Mouse (Mus musculus) stomach, embryonic 15.5 days (tissue): ENCODE data around the gene Znhit3. TPM values are rescaled to one million over a fixed set of nuclear protein-coding genes. Genes with fewer than 3 reads are reported as not detected.
"Not testable (repeated sequence)": the region's sequence is repeated elsewhere in the genome, so short reads cannot be mapped to it uniquely, and the experiment has no call there.

Source experiments
- ATAC-seq: fragments of 200-750 bp; cut with Nextera tagmentation; 2 replicates; pipeline ENCODE4 v1.8.0; 2017; ENCODE audit warnings: low read depth, moderate number of reproducible peaks, moderate TSS enrichment; ENCODE audit not compliant: insufficient read depth, low FRiP score
- H3K27ac ChIP-seq: fragments of 300-500 bp; sonication (generic); 2 replicates; pipeline ENCODE4 v1.5.1; 2015; ENCODE audit warnings: mild to moderate bottlenecking, inconsistent platforms
- H3K27me3 ChIP-seq: fragments of 300-500 bp; sonication (generic); replicated peaks from 2 replicates; pipeline ENCODE4 v1.6.1; 2015; ENCODE audit warnings: inconsistent platforms
- H3K36me3 ChIP-seq: fragments of 300-500 bp; sonication (generic); 2 replicates; pipeline ENCODE4 v1.6.1; 2015; ENCODE audit warnings: inconsistent platforms
- H3K4me1 ChIP-seq: fragments of 300-500 bp; sonication (generic); 2 replicates; pipeline ENCODE4 v1.6.1; 2015; ENCODE audit warnings: inconsistent platforms
- H3K4me2 ChIP-seq: fragments of 300-500 bp; sonication (generic); 2 replicates; pipeline ENCODE4 v1.6.1; 2015; ENCODE audit warnings: mild to moderate bottlenecking, inconsistent platforms
- H3K4me3 ChIP-seq: fragments of 300-500 bp; sonication (generic); replicated peaks from 2 replicates; pipeline ENCODE4 v1.5.1; 2015; ENCODE audit warnings: inconsistent platforms
- H3K9ac ChIP-seq: fragments of 300-500 bp; sonication (generic); 2 replicates; pipeline ENCODE4 v1.6.1; 2015; ENCODE audit warnings: inconsistent platforms
- H3K9me3 ChIP-seq: fragments of 300-500 bp; sonication (generic); 2 replicates; pipeline ENCODE4 v1.6.1; 2016; ENCODE audit warnings: inconsistent platforms
- WGBS: fragments of 180-500 bp; shearing (Covaris S2); methylation state at CpG from one replicate; pipeline ENCODE4 v1.1.7; 2015; 5-methylcytosine and 5-hydroxymethylcytosine counted together
- polyA plus RNA-seq: library from polyadenylated mRNA; unstranded; fragments of >200 nt; fragmentation: Nextera tagmentation; extraction: Ambion mirVana; gene quantifications from 2 replicates; pipeline ENCODE4 v1.2.1, GENCODE M21; 2015

Gene Znhit3
- polyA plus RNA-seq, 1 experiment from 2014 or later: 52.9 TPM

DNA sequence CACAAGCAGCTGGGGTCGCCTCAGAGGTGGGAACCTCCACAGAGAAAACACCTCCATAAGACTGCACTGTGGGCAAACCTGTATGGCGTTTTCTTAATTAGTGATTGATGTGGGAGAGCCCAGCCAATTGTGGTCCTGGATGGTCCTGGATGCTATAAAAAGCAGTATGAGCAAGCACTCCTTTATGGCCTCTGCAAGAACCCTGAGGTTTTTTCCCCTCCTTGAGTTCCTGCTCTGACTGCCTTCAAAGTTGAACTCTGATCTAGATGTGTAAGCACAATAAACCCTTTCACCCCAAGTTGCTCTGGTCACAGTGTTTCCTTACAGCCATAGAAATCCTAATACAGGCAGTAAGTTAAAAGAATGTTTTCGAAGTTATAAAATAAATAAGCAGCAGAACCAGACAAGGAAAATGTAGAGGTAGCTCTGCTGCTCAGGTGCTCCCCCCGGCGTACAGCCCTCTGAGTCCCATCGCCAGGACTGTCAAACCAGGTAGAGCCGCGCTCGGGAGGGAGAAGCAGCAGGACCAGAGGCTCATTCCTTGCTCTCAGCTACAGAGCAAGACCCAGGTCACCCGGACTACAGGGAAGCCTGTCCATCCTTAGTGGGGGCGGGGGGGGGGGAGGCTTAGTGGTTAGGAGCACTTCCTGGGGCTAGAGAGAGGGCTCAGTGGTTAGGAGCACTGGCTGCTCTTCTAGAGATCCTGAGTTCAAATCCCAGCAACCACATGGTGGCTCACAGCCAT is 29.2 kb downstream of the Znhit3 start:
- H3K27ac ChIP-seq: no peak overlapping the region

DNA sequence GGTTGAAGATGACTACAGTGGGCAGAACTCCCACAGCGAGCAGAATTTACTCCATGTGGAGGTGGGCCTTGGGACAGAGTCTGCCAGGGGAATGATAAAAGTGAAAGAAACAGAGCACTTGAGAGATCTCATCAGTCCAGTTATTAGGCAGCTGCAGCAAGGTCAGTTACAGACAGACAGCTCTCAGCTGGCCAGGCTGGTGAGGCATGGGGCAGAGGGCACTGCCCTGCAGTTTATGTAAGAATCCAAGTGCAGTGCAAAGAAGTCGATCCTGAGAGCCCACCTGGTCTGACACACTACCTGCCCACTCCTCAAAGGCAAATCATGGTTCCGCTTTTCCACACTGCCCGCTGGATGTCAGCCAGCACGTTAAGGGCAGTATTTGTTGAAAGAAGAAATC is 29.9 kb downstream of the Znhit3 start:
- Histone ChIP-seq H3K4me3 (no peak overlapping the region), H3K9ac (no peak overlapping the region), H3K4me2 (no peak overlapping the region), H3K36me3 (peaks cover 21% of the 10 kb centered on the region), H3K4me1 (peaks cover 2% of the 10 kb centered on the region; the same call in 1 of the 2 replicates), H3K27me3 (no peaks in the 10 kb centered on the region), H3K9me3 (no peaks in the 10 kb centered on the region), H3K27ac (no peak overlapping the region)
- WGBS: 81% methylated on average over 5 of the region's 5 CpGs
- ATAC-seq: no peak

More for the DNA sequence above, 29.2 kb downstream of the Znhit3 start:
- H3K36me3 ChIP-seq: peaks cover 21% of the 10 kb centered on the region
- H3K4me3 ChIP-seq: no peak overlapping the region
- no peak overlapping the region for H3K9ac ChIP-seq
- 84% methylated on average over 11 of the region's 11 CpGs for WGBS
- H3K27me3 ChIP-seq: no peaks in the 10 kb centered on the region
- no peaks in the 10 kb centered on the region for H3K9me3 ChIP-seq
- H3K4me1 ChIP-seq: no peaks in the 10 kb centered on the region
- H3K4me2 ChIP-seq: no peak overlapping the region
- ATAC-seq: no peak

DNA sequence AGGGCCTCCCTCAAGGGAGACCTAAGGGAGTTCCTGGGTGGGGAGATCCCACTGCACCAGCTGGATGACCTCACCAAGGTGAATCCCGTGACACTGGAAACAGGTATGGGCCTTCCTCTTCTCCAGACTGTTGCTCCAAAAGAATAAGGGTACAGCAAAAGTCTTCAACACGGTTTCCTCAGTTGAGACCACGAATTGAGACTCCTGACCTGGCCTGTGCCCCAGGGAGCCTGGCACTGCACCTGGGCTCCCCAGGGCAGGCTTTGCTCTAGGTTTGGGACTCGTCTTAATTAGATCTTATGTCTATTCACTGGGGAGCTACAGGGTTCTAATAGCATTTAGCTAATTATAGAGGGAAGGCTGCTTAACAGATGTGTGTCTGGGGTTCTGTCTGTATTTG is 30.9 kb downstream of the Znhit3 start:
- no peak overlapping the region for H3K4me2 ChIP-seq
- H3K4me3 ChIP-seq: no peak overlapping the region
- no peak for ATAC-seq
- H3K36me3 ChIP-seq: peaks cover 21% of the 10 kb centered on the region
- peaks cover 7% of the 10 kb centered on the region; the same call in 1 of the 2 replicates for H3K4me1 ChIP-seq
- no peak overlapping the region for H3K27ac ChIP-seq
- WGBS: 87% methylated on average over 4 of the region's 4 CpGs
- no peaks in the 10 kb centered on the region for H3K27me3 ChIP-seq
- no peak overlapping the region for H3K9ac ChIP-seq
- H3K9me3 ChIP-seq: no peaks in the 10 kb centered on the region

DNA sequence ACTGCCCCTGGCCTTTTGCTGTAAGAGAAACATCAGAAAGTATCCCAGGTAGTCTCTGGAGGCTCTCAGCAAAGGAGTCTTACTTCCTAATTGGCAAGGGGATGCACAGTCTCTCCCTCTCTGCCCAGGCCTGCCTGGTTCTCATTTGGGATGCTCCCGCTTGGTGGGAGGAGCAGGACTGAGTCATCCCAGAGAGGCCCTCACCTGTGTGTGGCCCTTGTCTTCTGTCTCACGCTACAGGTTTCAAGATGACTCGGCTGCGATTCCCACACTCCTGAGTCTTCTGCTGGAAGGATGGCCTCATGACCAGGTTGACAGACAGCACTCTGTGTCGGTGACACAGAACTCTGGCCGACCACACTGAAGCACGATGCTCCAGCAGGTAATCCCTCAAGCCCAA is 33.8 kb downstream of the Znhit3 start:
- H3K27ac ChIP-seq: no peak overlapping the region
- no peak overlapping the region for H3K4me2 ChIP-seq
- H3K4me1 ChIP-seq: peaks cover 15% of the 10 kb centered on the region
- H3K9ac ChIP-seq: no peak overlapping the region
- H3K9me3 ChIP-seq: no peaks in the 10 kb centered on the region
- H3K27me3 ChIP-seq: no peaks in the 10 kb centered on the region
- H3K36me3 ChIP-seq: peaks cover 14% of the 10 kb centered on the region
- no peak overlapping the region for H3K4me3 ChIP-seq
- ATAC-seq: no peak
- 88% methylated on average over 7 of the region's 7 CpGs for WGBS

DNA sequence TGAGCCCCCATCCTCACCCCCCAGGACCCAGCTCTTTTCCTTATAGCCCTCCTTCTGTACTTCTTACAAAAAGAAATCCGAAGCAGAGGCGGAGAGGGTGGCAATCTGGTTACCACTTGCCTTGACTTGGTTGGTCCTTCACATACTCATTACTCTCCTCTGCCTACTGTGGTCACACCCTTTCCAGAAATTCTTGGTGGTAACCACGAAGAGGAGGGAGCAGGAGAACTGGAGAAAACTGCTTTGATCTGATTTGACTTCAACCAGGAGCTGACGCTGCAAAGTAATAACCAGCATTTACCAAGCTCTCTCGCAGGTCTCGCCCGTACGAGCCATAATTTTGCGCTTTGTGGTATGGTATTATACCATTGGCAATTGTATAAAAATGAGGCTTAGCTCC is 35.2 kb downstream of the Znhit3 start:
- peaks cover 15% of the 10 kb centered on the region for H3K4me1 ChIP-seq
- no peaks in the 10 kb centered on the region for H3K27me3 ChIP-seq
- H3K9me3 ChIP-seq: no peaks in the 10 kb centered on the region
- 45% methylated on average over 9 of the region's 9 CpGs for WGBS
- no peak for ATAC-seq
- H3K4me2 ChIP-seq: peak overlapping the region; percentile 93
- peaks cover 14% of the 10 kb centered on the region for H3K36me3 ChIP-seq
- peak overlapping the region; percentile 88 for H3K4me3 ChIP-seq
- peak overlapping the region; percentile 87 for H3K9ac ChIP-seq
- H3K27ac ChIP-seq: peak overlapping the region; percentile 95

DNA sequence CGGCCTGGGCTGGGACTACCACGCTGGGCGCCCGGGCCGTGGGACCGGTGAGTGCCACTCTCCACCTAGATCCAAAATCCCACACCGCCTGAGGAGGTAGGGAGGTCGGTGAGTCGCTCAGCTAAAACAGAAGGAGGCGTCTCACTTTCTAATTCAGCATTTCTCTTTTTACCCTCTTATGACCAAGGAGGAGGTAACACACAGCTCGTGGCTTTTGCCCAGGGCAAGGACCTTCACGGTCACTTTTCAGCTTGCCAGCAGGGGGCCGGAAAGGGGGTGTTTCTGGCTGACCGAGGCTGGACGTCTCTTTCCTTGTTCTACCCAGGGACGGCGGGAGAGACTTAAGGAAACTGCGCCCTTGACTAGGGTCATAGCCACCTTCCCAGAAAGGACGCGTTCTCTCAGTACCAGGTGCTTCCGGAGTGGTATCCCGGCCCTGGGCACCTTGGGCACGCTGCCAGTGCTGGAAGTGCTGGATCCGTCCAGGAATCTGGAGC is 35.7 kb downstream of the Znhit3 start:
- peak; percentile 36; the same call in 1 of the 2 replicates for ATAC-seq
- Histone ChIP-seq H3K4me2 (peak overlapping the region; percentile 93), H3K4me1 (peaks cover 15% of the 10 kb centered on the region), H3K9ac (peak overlapping the region; percentile 87), H3K4me3 (peak overlapping the region; percentile 88), H3K27me3 (no peaks in the 10 kb centered on the region), H3K36me3 (peaks cover 12% of the 10 kb centered on the region), H3K27ac (peak overlapping the region; percentile 95), H3K9me3 (no peaks in the 10 kb centered on the region)
- WGBS: under 1% methylated on average over 24 of the region's 24 CpGs

DNA sequence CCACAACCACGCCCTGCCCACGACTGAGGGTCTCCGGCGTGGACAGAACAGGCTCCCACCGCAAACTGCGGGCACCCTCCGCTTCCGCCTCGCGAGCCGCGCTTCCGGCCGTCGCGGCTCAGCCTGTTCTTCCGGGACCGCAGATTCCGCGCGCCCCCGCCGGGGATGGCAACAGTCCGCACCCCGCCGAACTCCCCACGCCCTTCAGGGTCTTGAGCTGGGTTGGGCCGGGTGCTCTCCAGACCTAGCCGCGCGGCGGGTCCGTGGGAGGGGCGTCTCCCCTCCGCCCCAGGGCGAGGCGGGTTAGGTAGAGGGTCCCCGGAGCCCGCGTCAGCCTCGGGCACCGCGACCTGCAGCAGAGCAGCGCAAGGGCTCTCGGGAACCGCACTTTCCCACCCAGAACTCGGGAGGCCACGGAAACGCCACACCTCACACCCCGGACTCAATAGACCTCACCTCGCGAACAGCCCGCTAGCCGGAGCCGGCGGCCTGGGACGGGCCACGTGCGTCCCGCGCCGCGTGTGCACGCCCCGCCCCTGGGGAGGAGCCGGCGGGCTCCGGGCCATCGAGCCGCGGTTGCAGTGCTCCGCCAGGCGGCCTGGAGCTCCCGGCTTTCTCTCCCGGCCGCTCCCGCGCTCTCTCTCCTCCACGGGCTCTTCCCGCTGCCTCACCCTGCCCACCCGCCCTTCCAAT is 36.2 kb downstream of the Znhit3 start, which contains the start of the genes Myo19 and Pigw:
Myo19 (plus strand) TSS at position 377 of the 693 bp plus-strand sequence.
Pigw (minus strand) TSS at position 514 of the 693 bp plus-strand sequence.
- ATAC-seq: peak; percentile 95
- H3K4me2 ChIP-seq: peak within 1 kb of the TSS; percentile 93
- H3K27ac ChIP-seq: peak within 1 kb of the TSS; percentile 95
- H3K4me3 ChIP-seq: peak within 1 kb of the TSS; percentile 88
- H3K9ac ChIP-seq: peak within 1 kb of the TSS; percentile 87
- no peaks in the 10 kb centered on the region for H3K27me3 ChIP-seq
- H3K36me3 ChIP-seq: peaks cover 6% of the 10 kb centered on the region
- no peaks in the 10 kb centered on the region for H3K9me3 ChIP-seq
- H3K4me1 ChIP-seq: peaks cover 15% of the 10 kb centered on the region
- WGBS: under 1% methylated on average over 81 of the region's 81 CpGs

DNA sequence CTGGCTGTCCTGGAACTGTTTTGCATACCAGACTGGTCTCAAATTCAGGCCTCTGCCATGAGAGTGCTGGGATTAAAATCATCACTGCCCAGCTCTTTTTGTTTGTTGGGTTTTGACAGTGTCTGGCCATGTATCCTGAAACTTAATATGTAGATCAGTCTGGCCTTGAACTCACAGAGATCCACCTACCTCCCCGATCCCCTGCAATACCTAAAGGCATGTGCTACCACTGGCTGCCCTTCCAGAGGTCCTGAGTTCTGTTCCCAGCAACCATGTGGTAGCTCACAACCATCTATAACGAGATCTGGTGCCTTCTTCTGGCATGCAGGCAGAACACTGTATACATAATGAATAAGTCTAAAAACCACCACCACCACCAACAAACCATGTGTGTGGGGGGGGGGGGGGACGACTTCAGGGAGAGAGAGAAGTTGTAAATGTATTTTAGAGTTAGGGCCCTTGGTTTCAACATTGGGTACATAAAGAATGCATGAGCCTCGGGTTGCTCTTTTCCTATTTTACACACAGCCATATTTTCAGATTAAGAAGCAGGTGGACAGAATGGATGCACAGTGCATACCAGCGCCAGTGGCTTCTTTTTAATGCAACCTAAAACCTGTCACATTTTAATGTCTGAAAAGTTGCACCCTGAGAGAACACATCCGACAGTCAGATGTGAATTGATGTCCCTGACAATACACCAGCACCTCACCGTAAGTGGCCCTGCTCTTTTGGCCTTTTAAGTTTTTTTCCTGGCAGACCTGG is 37.0 kb downstream of the Znhit3 start:
- WGBS: 21% methylated on average over 7 of the region's 7 CpGs
- H3K36me3 ChIP-seq: peaks cover 5% of the 10 kb centered on the region; the same call in 1 of the 2 replicates
- peak overlapping the region; percentile 93 for H3K4me2 ChIP-seq
- peak overlapping the region; percentile 63 for H3K9ac ChIP-seq
- H3K4me1 ChIP-seq: peaks cover 15% of the 10 kb centered on the region
- peak overlapping the region; percentile 88 for H3K4me3 ChIP-seq
- no peaks in the 10 kb centered on the region for H3K27me3 ChIP-seq
- no peaks in the 10 kb centered on the region for H3K9me3 ChIP-seq
- ATAC-seq: no peak
- peak overlapping the region; percentile 95 for H3K27ac ChIP-seq

DNA sequence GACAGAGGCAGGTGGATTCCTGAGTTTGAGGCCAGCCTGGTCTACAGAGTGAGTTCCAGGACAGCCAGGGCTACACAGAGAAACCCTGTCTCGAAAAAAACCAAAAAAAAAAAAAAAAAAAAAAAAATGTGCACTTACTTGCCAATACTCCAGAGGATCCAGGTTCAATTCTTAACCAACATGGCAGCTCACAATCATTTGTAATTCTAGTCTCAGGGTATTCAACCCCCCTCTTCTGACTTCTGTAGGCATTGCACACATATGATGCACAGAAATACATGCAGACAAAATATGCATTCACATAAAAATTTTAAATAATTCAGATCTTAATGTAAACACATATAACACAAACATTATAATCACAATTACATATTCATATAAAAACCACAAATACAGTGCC is 40.1 kb downstream of the Znhit3 start:
- H3K9me3 ChIP-seq, H3K36me3 ChIP-seq, ATAC-seq, H3K9ac ChIP-seq, H3K27me3 ChIP-seq, H3K27ac ChIP-seq, H3K4me3 ChIP-seq, H3K4me2 ChIP-seq: not testable (repeated sequence)
- whole genome bisulfite sequencing: 60% methylated on average over 1 of the region's 1 CpGs
- H3K4me1 ChIP-seq: peaks cover 11% of the 10 kb centered on the region

DNA sequence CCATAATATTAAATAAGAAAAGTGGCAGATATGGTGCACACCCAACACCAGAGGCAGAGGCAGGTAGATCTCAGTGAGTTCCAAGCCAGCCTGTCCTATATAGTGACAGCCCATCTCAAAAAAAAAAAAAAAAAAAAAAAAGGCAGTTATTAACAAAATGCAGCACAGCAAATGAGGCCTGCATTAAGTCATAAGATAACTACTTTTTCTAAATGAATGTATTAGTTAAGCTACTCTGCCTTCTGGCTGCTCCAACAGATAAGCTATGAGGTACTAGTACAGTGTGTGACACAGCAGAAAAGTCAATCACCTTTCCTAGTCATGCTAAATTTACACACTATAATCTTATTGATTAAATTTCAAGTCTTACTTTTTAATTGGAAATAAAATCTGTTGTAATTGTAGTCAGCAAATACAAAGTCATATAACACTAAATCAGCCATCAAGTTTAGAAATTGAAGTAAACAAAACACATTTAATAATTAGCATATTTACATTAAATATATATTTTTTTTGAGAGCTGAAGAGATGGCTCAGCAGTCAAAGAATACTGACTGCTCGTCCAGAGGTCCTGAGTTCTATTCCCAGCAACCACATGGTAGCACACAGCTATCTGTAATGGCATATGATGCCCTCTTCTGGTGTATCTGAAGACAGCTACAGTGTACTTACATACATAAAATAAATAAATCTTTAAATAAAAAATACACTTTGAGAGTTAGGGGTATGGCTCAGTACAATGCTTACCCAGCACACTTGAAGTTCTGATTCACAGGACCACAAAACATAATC is 42.9 kb downstream of the Znhit3 start:
- Histone ChIP-seq H3K4me3 (no peak overlapping the region), H3K27ac (no peak overlapping the region), H3K27me3 (no peaks in the 10 kb centered on the region), H3K4me1 (no peaks in the 10 kb centered on the region), H3K4me2 (no peak overlapping the region), H3K9ac (no peak overlapping the region), H3K36me3 (no peaks in the 10 kb centered on the region), H3K9me3 (no peaks in the 10 kb centered on the region)
- WGBS: 67% methylated on average over 1 of the region's 1 CpGs
- no peak for ATAC-seq

DNA sequence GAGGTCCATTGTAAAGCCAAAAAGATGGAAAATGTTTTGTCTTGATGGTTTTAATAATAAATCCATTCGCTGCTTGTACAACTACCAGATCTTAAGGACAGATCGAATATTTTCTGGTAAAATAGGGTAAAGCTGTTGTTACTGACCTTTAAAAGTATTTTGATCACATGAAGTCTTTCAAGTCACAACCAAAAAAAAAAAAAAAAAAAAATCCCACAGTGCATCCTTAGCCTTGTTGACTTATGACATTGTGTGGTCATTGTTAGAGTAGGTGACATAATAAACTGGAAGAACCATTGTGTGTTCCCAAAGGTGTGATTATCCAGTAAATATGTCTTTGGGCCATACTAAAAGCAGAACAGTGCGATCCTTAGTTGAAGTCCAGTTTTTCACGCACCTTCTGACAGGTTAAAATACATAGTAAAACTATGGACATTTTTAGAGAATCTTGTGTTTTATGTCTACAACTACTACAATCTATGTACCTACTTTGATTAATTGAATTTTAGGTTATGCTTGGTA is 44.6 kb downstream of the Znhit3 start:
- no peak for ATAC-seq
- Histone ChIP-seq H3K9ac (peak overlapping the region; percentile 90; the same call in 1 of the 2 replicates), H3K4me3 (peak overlapping the region; percentile 94), H3K27ac (peak overlapping the region; percentile 99), H3K4me1 (peaks cover 3% of the 10 kb centered on the region; the same call in 1 of the 2 replicates), H3K4me2 (peak overlapping the region; percentile 65), H3K27me3 (no peaks in the 10 kb centered on the region), H3K36me3 (no peaks in the 10 kb centered on the region), H3K9me3 (no peaks in the 10 kb centered on the region)
- WGBS: 64% methylated on average over 4 of the region's 4 CpGs
